Mouse (Mus musculus) lung, adult 10 weeks (tissue): ENCODE data around the gene Gfpt1. TPM values are rescaled to one million over a fixed set of nuclear protein-coding genes. Genes with fewer than 3 reads are reported as not detected.

Source experiments
- polyA plus RNA-seq: library from polyadenylated mRNA; stranded (reverse); fragments of 350-450 nt; fragmentation: Illumina TruSeq; extraction: RNeasy Lipid Tissue Mini Kit (QIAGEN cat#74804); gene quantifications from one replicate; pipeline ENCODE4 v1.2.3, GENCODE M21; 2014; ENCODE audit warnings: low read depth, low replicate concordance; ENCODE audit not compliant: insufficient read depth

The Gfpt1 gene
- 13.1 TPM for polyA plus RNA-seq

DNA sequence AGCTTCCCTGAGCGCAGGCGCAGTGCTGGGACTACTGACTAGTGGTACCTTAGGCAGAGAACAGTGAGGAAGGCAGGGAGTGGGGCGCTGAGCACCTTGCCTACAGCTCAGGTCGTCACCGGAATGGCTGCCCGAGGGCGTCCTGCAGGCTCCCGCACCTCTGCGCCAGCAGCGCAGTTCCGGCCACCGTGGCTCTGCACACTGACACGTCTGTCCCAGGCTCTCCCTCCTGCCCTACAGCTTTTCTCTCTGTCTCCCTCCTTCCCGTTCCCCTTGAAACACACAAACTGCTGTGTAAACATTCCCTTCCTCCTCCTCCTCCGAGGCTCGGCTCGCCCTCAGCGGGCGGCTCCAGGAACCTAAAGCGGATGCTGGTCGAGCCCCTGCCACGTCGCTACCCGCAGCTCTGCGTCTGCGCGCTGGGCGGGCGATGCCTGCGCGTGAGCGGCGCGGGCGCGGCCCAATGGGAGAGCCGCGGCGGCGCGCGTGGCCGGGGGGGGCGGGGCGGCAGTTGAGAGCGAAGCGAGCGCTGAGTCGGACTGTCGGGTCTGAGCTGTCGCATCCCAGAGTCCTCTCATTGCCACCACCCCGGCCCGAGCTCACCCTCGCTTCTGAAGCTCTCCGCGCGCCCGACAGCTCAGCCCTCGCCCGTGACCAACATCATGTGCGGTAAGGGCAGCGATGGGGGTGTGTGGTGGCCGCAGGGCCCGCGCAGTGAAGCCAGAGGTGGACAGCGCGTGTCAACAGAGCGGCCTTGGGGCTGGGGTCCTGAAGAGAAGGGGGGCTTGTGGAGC is at the start of gene Gfpt1:
TSS of gene Gfpt1 (plus strand) at position 510 of the 794 bp plus-strand sequence.

DNA sequence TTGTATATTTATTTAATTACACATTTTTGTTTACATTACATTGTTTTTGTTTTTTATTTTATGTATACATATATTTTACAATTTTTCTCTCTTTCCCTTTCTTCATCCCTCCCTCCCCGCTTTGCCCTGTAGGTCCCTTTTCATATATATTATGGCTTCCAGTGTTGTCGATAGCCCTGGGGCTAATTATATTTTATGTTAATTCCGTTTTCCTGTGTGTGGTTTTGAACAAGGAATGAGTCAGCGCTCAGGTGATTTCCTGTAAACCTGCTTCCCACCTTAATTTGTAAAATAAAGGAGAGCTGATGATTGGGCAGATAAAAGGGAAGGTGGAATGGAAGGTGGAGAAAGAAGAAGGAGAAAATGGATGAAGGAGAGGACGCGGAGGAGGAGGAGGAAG is 33.8 kb upstream of the Gfpt1 start, which contains the start of gene Nfu1:
TSS of gene Nfu1 (plus strand) at position 350 of the 400 bp plus-strand sequence.

DNA sequence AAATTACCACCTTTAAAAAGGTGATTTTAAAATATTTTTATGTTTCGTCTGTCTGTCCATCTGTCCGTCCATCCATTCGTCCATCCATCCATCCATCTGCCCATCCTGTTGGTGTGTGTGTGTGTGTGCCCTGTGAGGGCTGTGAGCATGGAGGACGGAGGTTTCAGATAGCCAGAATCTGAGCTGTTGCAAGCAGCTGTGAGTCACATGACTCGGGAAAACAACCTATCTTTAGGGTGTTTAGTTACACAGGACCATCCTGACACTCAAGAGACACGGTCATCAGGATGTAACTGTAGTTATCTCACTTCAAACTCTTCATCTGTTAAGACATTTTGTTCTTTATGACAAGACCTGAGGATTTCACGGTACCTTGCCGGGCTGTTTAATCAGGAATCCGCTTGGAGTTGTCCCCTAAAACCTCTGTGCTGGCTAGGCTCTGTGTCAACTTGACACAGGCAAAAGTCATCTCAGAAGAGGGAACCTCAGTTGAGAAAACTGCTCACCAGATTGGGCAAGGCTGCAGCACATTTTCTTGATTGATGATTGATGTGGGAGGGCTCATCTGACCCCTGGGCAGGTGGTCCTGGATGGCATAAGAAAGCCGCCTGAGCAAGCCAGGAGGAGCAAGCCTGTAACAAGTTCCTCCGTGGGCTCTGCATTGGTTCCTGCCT is 61.6 kb downstream of the Gfpt1 start, which contains the start of gene D6Ertd527e:
TSS of gene D6Ertd527e (plus strand) at position 624 of the 674 bp plus-strand sequence.

Other genes with a start within 250 kb of the Gfpt1 start
- gene Anxa4, start 249.3 kb upstream of the Gfpt1 start, polyA plus RNA-seq = 99.8 TPM
- gene Aak1, start 193.3 kb upstream of the Gfpt1 start, polyA plus RNA-seq = 2.6 TPM
- 49.8 TPM for gene Nfu1, start 33.6 kb upstream of the Gfpt1 start, polyA plus RNA-seq
- gene D6Ertd527e, start 61.9 kb downstream of the Gfpt1 start, polyA plus RNA-seq = 0.10 TPM